Mouse (Mus musculus) limb, embryonic 14.5 days (tissue): ENCODE data around the gene Tubgcp6. TPM values are rescaled to one million over a fixed set of nuclear protein-coding genes. Genes with fewer than 3 reads are reported as not detected.

ENCODE experiments used
- ATAC-seq: fragments of 200-750 bp; cut with Nextera tagmentation; 2 replicates; pipeline ENCODE4 v1.8.0; 2017; ENCODE audit warnings: low read depth, moderate number of reproducible peaks, moderate TSS enrichment; ENCODE audit not compliant: low FRiP score
- DNase-seq: peaks from one replicate; pipeline ENCODE4 v3.0.0-alpha.2; 2015; ENCODE audit warnings: low spot score
- H3K27ac ChIP-seq: fragments of 300-500 bp; sonication (generic); replicated peaks from 2 replicates; pipeline ENCODE4 v1.5.1; 2014; ENCODE audit warnings: low read depth, mild to moderate bottlenecking, low read length, moderate library complexity, mixed read lengths
- H3K27me3 ChIP-seq: fragments of 300-500 bp; sonication (generic); 2 replicates; pipeline ENCODE4 v1.6.1; 2014; ENCODE audit warnings: low read length, mixed read lengths; ENCODE audit not compliant: control insufficient read depth, insufficient read depth
- H3K36me3 ChIP-seq: fragments of 300-500 bp; sonication (generic); 2 replicates; pipeline ENCODE4 v1.6.1; 2014; ENCODE audit warnings: mild to moderate bottlenecking, low read length, moderate library complexity, mixed read lengths; ENCODE audit not compliant: control insufficient read depth, insufficient read depth
- H3K4me1 ChIP-seq: fragments of 300-500 bp; sonication (generic); 2 replicates; pipeline ENCODE4 v1.6.1; 2014; ENCODE audit warnings: antibody characterized with exemption, low read length, mixed read lengths; ENCODE audit not compliant: control insufficient read depth, insufficient read depth
- H3K4me2 ChIP-seq: fragments of 300-500 bp; sonication (generic); replicated peaks from 2 replicates; pipeline ENCODE4 v1.6.1; 2014; ENCODE audit warnings: low read depth, mild to moderate bottlenecking, low read length, moderate library complexity; ENCODE audit not compliant: severe bottlenecking
- H3K4me3 ChIP-seq: fragments of 300-500 bp; sonication (generic); replicated peaks from 2 replicates; pipeline ENCODE4 v1.5.1; 2014; ENCODE audit warnings: low read length
- H3K9ac ChIP-seq: fragments of 300-500 bp; sonication (generic); 2 replicates; pipeline ENCODE4 v1.6.1; 2014; ENCODE audit warnings: mild to moderate bottlenecking, low read depth, low read length, moderate library complexity; ENCODE audit not compliant: severe bottlenecking
- H3K9me3 ChIP-seq: fragments of 300-500 bp; sonication (generic); 2 replicates; pipeline ENCODE4 v1.6.1; 2016; ENCODE audit warnings: low read length; ENCODE audit not compliant: control insufficient read depth
- POLR2A ChIP-seq: fragments of 200-500 bp; IDR thresholded peaks from 2 replicates; pipeline ENCODE4 v1.8.0; 2012; ENCODE audit warnings: inconsistent platforms, mild to moderate bottlenecking, moderate library complexity, borderline replicate concordance; ENCODE audit not compliant: insufficient read depth, insufficient read length; ENCODE audit errors: extremely low read depth
- WGBS: fragments of 180-500 bp; shearing (Covaris S2); extraction: QIAGEN DNeasy Blood & Tissue Kit; methylation state at CpG from one replicate; pipeline ENCODE4 v1.1.7; 2014; 5-methylcytosine and 5-hydroxymethylcytosine counted together
- microRNA-seq: library from miRNA; unstranded; fragments of <30 nt; microRNA quantifications from one replicate; pipeline ENCODE4, GENCODE M21; 2016
- polyA plus RNA-seq, 2 experiments: library from polyadenylated mRNA; depleted of rRNA in 1 of 2; stranded (reverse) in 1 of 2; unstranded in 1 of 2; fragments of >200 nt; fragmentation: Nextera tagmentation in 1 of 2; extraction: Ambion mirVana in 1 of 2; gene quantifications; 2 replicates each; pipeline versions ENCODE4 v1.2.1 to v1.2.3; 2012 to 2014

Gene Tubgcp6
- polyA plus RNA-seq, 2 experiments = 17.2 to 36.8 TPM

DNA sequence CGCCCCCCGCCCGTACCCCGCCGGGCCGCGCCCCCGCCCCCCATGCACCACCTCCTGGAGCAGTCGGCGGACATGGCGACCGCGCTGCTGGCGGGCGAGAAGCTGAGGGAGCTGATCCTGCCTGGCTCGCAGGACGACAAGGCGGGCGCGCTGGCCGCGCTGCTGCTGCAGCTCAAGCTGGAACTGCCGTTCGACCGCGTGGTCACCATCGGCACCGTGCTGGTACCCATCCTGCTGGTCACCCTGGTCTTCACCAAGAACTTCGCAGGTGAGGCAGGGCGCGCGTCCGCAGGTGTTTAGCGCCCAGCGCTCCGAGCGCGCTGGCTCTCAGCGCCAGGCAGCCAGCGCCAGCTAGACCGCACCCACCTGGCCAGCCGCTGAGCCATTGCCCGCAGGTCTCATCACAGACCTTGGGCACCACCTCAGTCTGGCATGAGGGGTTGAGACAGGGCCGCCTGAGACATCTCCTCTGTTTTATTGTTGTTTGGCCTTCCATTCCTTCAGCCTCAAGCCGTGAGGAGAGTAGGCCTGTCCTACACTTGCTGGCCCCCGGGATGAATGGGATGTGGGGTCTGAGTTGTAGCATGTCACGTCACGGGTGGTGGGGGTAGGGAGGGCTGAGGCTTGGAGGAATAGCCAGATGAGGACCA, 62.8 kb downstream of the Tubgcp6 start:
- H3K4me2 ChIP-seq = peak overlapping the region; percentile 93
- WGBS = 9% methylated on average over 8 of the region's 48 CpGs
- peaks cover 25% of the 10 kb centered on the region for H3K27me3 ChIP-seq

GRCm38 (mm10) chr15:89059161-89059931, 63.6 kb downstream of the Tubgcp6 start, which contains the start of gene Panx2:
TSS of gene Panx2 (plus strand) at chr15:89059734.
- Histone ChIP-seq H3K27me3 (peaks cover 25% of the 10 kb centered on the region), H3K27ac (no peak within 1 kb of the TSS), H3K36me3 (no peaks in the 10 kb centered on the region), H3K9me3 (no peaks in the 10 kb centered on the region), H3K4me3 (peak within 1 kb of the TSS; percentile 63), H3K4me1 (no peaks in the 10 kb centered on the region), H3K4me2 (peak within 1 kb of the TSS; percentile 93), H3K9ac (peak within 1 kb of the TSS; percentile 69)
- ATAC-seq (0 out of 2 replicates have a peak, but pooled peaks have one; percentile 44), DNase-seq (no peak)
- 2% methylated on average over 33 of the region's 57 CpGs for WGBS
- no peak for TF ChIP-seq POLR2A

More for the DNA sequence above, 62.8 kb downstream of the Tubgcp6 start:
- peak overlapping the region; percentile 69 for H3K9ac ChIP-seq
- ATAC-seq (peak; percentile 56; the same call in 1 of the 2 replicates), DNase-seq (no peak)
- H3K4me1 ChIP-seq = no peaks in the 10 kb centered on the region
- 0 out of 2 replicates have a peak, but pooled peaks have one; percentile 18 for TF ChIP-seq POLR2A
- no peak overlapping the region for H3K27ac ChIP-seq
- H3K4me3 ChIP-seq = peak overlapping the region; percentile 63
- no peaks in the 10 kb centered on the region for H3K9me3 ChIP-seq
- H3K36me3 ChIP-seq = no peaks in the 10 kb centered on the region

DNA sequence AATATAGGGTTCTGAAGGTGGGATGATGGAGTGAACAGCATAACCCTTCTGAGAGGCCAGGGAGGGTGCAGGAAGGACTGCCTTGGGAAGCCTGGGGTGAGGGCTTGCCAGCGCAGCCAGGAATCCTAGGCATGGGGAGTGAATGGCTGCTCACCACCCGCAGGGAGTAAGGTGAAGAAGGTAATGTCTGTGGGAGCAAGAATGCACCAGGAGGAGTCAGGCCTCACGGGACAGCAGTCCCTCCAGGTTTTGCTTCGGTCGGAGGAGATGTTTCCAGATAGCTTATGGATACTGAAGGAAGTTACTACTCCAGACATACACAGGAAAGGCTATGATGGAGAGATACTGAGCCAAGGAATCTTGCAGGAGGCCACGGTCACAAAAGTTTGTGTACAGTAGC, 64.2 kb downstream of the Tubgcp6 start:
- Histone ChIP-seq H3K36me3 (no peaks in the 10 kb centered on the region), H3K27ac (no peak overlapping the region), H3K4me3 (peak overlapping the region; percentile 63; the same call in 1 of the 2 replicates), H3K4me2 (peak overlapping the region; percentile 93), H3K4me1 (no peaks in the 10 kb centered on the region), H3K27me3 (peaks cover 25% of the 10 kb centered on the region), H3K9ac (no peak overlapping the region), H3K9me3 (no peaks in the 10 kb centered on the region)
- WGBS = 24% methylated on average over 6 of the region's 6 CpGs
- no peak for DNase-seq
- no peak for TF ChIP-seq POLR2A
- ATAC-seq = no peak

DNA sequence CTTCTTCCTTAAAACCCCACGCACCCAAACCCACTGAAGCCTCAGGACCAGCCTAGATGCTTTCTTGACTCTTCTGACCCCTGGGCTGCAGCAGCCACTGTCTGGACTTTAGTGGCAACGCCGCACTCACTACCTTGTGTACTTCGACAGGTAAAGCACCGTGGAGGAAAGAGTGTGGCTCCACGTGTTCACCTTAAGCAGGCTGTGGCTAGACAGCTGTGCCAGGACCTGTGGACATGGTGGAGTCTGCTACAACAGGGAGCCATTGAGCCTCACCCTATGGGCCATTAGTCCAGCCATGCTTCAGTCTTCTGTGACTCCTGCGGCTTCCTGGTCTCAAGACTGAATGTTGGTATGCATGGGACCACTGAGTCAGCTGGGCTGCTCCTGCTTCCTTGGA, 68.2 kb downstream of the Tubgcp6 start:
- no peak overlapping the region for H3K4me3 ChIP-seq
- no peaks in the 10 kb centered on the region for H3K4me1 ChIP-seq
- no peaks in the 10 kb centered on the region for H3K36me3 ChIP-seq
- no peak overlapping the region for H3K27ac ChIP-seq
- no peak for DNase-seq
- peaks cover 13% of the 10 kb centered on the region for H3K27me3 ChIP-seq
- no peaks in the 10 kb centered on the region for H3K9me3 ChIP-seq
- no peak overlapping the region for H3K9ac ChIP-seq
- 86% methylated on average over 7 of the region's 7 CpGs for WGBS
- TF ChIP-seq POLR2A = no peak
- H3K4me2 ChIP-seq = no peak overlapping the region
- ATAC-seq = no peak

Small RNA genes within 50 kb of the gene (microRNA-seq; reads per million reads assigned to microRNA genes)
- not detected for gene Mir7118

Other genes starting within 250 kb of the Tubgcp6 start
- gene Ttll8, start 168.7 kb downstream of the Tubgcp6 start, polyA plus RNA-seq (2012; rRNA removed) = 0.08 TPM in 1 of 2 replicates, not detected in the other
- not detected in 2 replicates for gene Ttll8, start 168.7 kb downstream of the Tubgcp6 start, polyA plus RNA-seq (2014; fragmentation: Nextera tagmentation; extraction: Ambion mirVana)
- gene Mlc1, start 144.1 kb downstream of the Tubgcp6 start, polyA plus RNA-seq (2012; rRNA removed) = 0.31 and 0.36 TPM in 2 replicates
- gene Mlc1, start 144.1 kb downstream of the Tubgcp6 start, polyA plus RNA-seq (2014; fragmentation: Nextera tagmentation; extraction: Ambion mirVana) = 0.12 and 0.21 TPM in 2 replicates
- gene Mov10l1, start 140.2 kb downstream of the Tubgcp6 start, polyA plus RNA-seq (2012; rRNA removed) = 0.04 and 0.10 TPM in 2 replicates
- gene Mov10l1, start 140.2 kb downstream of the Tubgcp6 start, polyA plus RNA-seq (2014; fragmentation: Nextera tagmentation; extraction: Ambion mirVana) = 0.11 and 0.19 TPM in 2 replicates
- gene Panx2, start 63.4 kb downstream of the Tubgcp6 start, polyA plus RNA-seq (2012; rRNA removed) = 1.9 and 2.0 TPM in 2 replicates
- gene Panx2, start 63.4 kb downstream of the Tubgcp6 start, polyA plus RNA-seq (2014; fragmentation: Nextera tagmentation; extraction: Ambion mirVana) = 0.29 and 0.48 TPM in 2 replicates
- gene Trabd, start 48.0 kb downstream of the Tubgcp6 start, polyA plus RNA-seq (2012; rRNA removed) = 43.5 and 51.0 TPM in 2 replicates
- gene Trabd, start 48.0 kb downstream of the Tubgcp6 start, polyA plus RNA-seq (2014; fragmentation: Nextera tagmentation; extraction: Ambion mirVana) = 47.8 and 51.0 TPM in 2 replicates
- gene Selenoo, start 34.0 kb downstream of the Tubgcp6 start, polyA plus RNA-seq (2012; rRNA removed) = 32.7 and 40.7 TPM in 2 replicates
- 20.6 and 22.9 TPM in 2 replicates for gene Selenoo, start 34.0 kb downstream of the Tubgcp6 start, polyA plus RNA-seq (2014; fragmentation: Nextera tagmentation; extraction: Ambion mirVana)
- 38.1 and 49.4 TPM in 2 replicates for gene Hdac10, start 5.6 kb upstream of the Tubgcp6 start, polyA plus RNA-seq (2012; rRNA removed)
- gene Hdac10, start 5.6 kb upstream of the Tubgcp6 start, polyA plus RNA-seq (2014; fragmentation: Nextera tagmentation; extraction: Ambion mirVana) = 18.7 and 21.8 TPM in 2 replicates
- 13.7 and 14.9 TPM in 2 replicates for gene Mapk12, start 17.6 kb upstream of the Tubgcp6 start, polyA plus RNA-seq (2012; rRNA removed)
- 5.0 and 8.3 TPM in 2 replicates for gene Mapk12, start 17.6 kb upstream of the Tubgcp6 start, polyA plus RNA-seq (2014; fragmentation: Nextera tagmentation; extraction: Ambion mirVana)
- gene Mapk11, start 26.5 kb upstream of the Tubgcp6 start, polyA plus RNA-seq (2012; rRNA removed) = 13.4 and 15.9 TPM in 2 replicates
- gene Mapk11, start 26.5 kb upstream of the Tubgcp6 start, polyA plus RNA-seq (2014; fragmentation: Nextera tagmentation; extraction: Ambion mirVana) = 7.0 and 7.3 TPM in 2 replicates
- gene Plxnb2, start 57.7 kb upstream of the Tubgcp6 start, polyA plus RNA-seq (2012; rRNA removed) = 212 and 268 TPM in 2 replicates
- 170 and 183 TPM in 2 replicates for gene Plxnb2, start 57.7 kb upstream of the Tubgcp6 start, polyA plus RNA-seq (2014; fragmentation: Nextera tagmentation; extraction: Ambion mirVana)
- 39.2 and 53.6 TPM in 2 replicates for gene Dennd6b, start 73.4 kb upstream of the Tubgcp6 start, polyA plus RNA-seq (2012; rRNA removed)
- gene Dennd6b, start 73.4 kb upstream of the Tubgcp6 start, polyA plus RNA-seq (2014; fragmentation: Nextera tagmentation; extraction: Ambion mirVana) = 12.7 and 14.0 TPM in 2 replicates
- 59.0 and 71.5 TPM in 2 replicates for gene Ppp6r2, start 88.4 kb upstream of the Tubgcp6 start, polyA plus RNA-seq (2012; rRNA removed)
- gene Ppp6r2, start 88.4 kb upstream of the Tubgcp6 start, polyA plus RNA-seq (2014; fragmentation: Nextera tagmentation; extraction: Ambion mirVana) = 28.3 and 31.7 TPM in 2 replicates
- 154 and 170 TPM in 2 replicates for gene Sbf1, start 192.2 kb upstream of the Tubgcp6 start, polyA plus RNA-seq (2012; rRNA removed)
- gene Sbf1, start 192.2 kb upstream of the Tubgcp6 start, polyA plus RNA-seq (2014; fragmentation: Nextera tagmentation; extraction: Ambion mirVana) = 65.1 and 72.3 TPM in 2 replicates
- gene Adm2, start 199.6 kb upstream of the Tubgcp6 start, polyA plus RNA-seq (2012; rRNA removed) = 0.74 and 1.0 TPM in 2 replicates
- 0.52 TPM in 1 of 2 replicates, not detected in the other for gene Adm2, start 199.6 kb upstream of the Tubgcp6 start, polyA plus RNA-seq (2014; fragmentation: Nextera tagmentation; extraction: Ambion mirVana)
- gene Miox, start 211.3 kb upstream of the Tubgcp6 start, polyA plus RNA-seq (2012; rRNA removed) = not detected in 2 replicates
- not detected in 2 replicates for gene Miox, start 211.3 kb upstream of the Tubgcp6 start, polyA plus RNA-seq (2014; fragmentation: Nextera tagmentation; extraction: Ambion mirVana)
- 55.7 and 74.0 TPM in 2 replicates for gene Lmf2, start 232.5 kb upstream of the Tubgcp6 start, polyA plus RNA-seq (2012; rRNA removed)
- 49.1 and 53.6 TPM in 2 replicates for gene Lmf2, start 232.5 kb upstream of the Tubgcp6 start, polyA plus RNA-seq (2014; fragmentation: Nextera tagmentation; extraction: Ambion mirVana)
- 153 and 209 TPM in 2 replicates for gene Ncaph2, start 232.6 kb upstream of the Tubgcp6 start, polyA plus RNA-seq (2012; rRNA removed)
- 145 and 160 TPM in 2 replicates for gene Ncaph2, start 232.6 kb upstream of the Tubgcp6 start, polyA plus RNA-seq (2014; fragmentation: Nextera tagmentation; extraction: Ambion mirVana)